Mouse (Mus musculus): ENCODE results near the gene Tmem179b.

The Tmem179b gene

DNA sequence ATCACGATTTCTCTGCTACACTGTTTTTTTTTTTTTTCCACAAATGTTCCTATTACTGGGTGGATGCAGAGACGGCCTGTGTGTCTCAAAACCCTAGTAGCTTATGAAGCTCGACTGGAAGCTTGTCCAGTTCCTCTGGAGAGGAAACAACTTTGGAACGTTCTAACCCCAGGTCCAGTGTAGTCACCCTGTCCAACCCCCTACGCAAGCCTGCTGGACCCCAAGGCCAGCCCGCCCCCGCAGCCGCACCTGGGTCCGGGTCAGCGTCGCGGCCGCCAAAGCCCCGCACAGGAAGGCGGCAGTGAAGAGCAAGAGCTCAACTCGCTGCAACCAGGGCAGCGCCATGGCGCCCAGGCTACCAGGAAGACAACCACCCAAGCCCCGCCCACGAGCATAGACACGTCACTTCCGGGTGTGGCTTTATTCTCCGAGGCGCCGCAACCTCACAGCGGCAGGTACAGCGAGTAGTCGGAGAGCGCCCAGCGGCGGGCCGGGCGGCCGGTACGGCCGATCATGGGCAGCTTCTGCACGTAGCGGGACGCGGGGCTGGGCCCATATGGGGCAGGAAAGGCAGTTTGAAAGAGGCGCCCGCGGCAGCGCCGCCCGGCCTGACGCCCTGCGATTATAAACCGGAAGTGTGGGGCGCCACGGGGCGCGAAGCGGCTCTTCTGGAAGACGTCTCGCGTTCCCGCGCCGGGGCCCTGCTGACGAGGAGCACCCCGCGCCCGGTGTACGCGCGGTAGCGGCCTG lies at the start of gene Tmem179b:
Gene Tmem179b (minus strand): TSS at position 382 of the 750 bp plus-strand sequence.
- peak; percentile 97 for DNase-seq

- no peak for DNase-seq
Measured at GRCm38 (mm10) chr19:8822696-8823095, 48.4 kb upstream of the Tmem179b start.

DNA sequence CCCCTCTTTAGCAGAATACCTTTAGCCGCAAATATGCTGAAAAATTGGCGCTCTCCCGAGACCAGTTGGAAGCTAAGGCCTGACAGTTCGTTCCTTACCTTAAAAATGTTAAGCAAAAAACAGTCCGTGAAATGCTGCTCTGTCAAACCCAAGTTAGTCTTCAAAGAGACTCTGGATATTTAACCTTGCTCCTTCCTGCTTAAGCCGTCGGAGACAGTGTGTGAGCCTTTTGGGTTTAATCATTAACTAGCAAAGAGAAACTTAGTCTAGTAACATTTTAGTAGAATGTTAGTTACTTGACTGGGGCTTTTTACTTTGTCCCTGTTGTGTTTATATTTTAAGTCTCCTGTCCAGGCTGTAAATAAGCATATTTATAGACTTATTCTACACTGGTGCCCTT lies 46.9 kb upstream of the Tmem179b start:
- DNase-seq: peak; percentile 84

DNA sequence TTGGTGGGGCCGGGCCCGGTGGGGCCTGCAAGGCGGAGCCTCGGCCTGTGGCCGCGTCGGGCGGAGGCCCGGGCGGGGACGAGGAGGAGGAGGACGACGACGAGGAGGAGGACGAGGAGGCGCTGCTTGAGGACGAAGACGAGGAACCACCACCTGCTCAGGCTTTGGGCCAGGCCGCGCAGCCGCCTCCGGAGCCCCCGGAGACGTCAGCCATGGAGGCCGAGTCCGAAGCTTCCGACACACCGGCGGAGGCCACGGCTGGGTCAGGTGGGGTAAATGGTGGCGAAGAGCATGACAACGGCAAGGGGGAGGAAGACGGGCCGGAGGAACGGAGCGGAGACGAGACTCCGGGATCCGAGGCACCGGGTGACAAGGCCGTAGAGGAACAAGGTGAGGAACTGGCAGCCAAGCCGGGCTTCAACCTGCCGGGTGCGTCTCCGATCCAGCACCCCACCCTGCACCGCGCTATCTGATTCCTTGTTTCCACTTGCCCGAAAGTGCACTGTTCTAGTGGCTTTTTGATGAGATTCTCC lies 46.2 kb upstream of the Tmem179b start:
- no peak for DNase-seq

- peak; percentile 99 for DNase-seq
Measured at GRCm38 (mm10) chr19:8819596-8820423, 45.5 kb upstream of the Tmem179b start, which contains the start of gene Hnrnpul2. Gene Hnrnpul2, plus strand, starts transcription at chr19:8820010.

DNA sequence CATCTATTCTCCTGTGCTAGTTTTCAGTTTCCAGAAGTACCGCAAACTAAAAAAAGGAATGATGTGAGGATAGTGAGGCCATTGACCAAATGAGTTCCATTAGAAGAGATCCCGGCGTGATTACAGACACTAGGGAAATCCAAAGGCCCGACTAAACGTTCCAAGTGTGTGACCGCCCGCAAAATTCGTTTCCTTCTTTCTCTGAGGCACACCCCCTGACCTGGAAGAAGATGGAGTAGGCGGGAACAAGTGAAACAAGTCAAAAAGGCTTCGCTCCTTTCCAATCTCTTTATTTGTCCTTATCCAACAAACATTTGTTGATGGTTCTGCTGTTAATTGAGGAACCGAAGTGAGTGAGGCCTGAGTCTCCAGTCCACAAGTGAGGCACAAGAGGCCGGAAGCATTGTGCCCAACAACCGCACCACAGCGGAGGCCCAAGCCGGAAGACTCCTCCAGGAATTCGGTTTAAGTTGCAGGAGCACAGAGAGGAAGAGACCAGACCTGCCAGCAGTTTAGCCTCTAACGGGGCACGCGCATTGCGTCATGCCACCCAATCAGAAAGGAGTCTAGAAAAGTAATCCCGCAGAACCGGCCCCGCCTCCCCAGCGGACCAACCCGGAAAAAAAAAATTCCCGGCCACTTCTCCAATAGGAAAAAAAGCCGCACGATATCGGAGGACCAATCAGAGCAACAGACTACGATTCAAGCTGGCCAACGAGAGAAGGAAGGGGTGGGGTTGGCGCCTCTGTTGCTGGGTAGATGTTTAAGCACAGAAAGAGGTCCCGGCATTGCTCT lies 44.7 kb upstream of the Tmem179b start, which contains the start of gene Ttc9c:
Gene Ttc9c (minus strand): TSS at position 533 of the 795 bp plus-strand sequence.
- DNase-seq: peak; percentile 99

- no peak for DNase-seq
Measured at GRCm38 (mm10) chr19:8818301-8818798, 44.1 kb upstream of the Tmem179b start.

DNA sequence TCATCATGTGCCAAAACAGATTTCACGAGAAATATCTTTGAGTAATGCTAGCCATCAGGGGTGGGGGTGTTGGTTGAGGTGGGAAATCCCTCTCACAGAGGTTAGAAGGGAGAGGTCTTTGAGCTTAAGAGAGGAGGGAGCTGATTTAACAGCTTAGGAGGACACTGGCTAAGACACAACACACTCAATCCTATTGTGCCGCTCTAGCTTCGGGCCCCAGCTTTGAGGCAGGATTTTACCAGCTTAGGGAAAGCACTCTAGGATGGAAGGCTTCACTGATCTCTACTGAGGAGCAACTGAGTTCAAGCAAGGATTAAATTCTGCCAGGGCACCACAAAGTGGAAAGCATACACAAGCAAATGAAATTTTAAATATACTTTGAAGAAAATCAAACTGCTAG lies 42.7 kb upstream of the Tmem179b start:
- no peak for DNase-seq

DNA sequence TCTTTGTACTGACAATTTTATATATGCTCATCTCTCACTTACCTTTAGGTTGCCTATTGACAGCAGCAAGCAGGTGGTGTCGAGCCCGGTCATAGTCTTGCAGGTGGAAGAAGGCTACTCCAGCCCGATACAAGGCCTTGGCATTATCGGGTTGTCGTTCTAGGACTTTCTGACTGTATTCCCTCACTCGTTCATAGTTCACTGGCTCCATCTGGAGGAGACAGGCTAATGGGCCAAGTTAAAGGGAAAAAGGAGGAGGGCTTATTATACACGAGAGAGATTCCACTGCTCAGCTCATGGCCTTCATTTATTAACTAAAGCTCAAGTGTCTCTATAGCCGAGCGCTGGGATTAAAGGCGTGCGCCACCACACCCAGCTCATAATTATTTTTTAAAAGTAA lies 41.5 kb upstream of the Tmem179b start:
- peak; percentile 74 for DNase-seq

GRCm38 (mm10) chr19:8806810-8807209 lies 32.5 kb upstream of the Tmem179b start:
- no peak for DNase-seq

- no peak for DNase-seq
Measured at GRCm38 (mm10) chr19:8803879-8804660, 29.8 kb upstream of the Tmem179b start.

GRCm38 (mm10) chr19:8803204-8803780 lies 29.0 kb upstream of the Tmem179b start:
- DNase-seq: no peak

DNA sequence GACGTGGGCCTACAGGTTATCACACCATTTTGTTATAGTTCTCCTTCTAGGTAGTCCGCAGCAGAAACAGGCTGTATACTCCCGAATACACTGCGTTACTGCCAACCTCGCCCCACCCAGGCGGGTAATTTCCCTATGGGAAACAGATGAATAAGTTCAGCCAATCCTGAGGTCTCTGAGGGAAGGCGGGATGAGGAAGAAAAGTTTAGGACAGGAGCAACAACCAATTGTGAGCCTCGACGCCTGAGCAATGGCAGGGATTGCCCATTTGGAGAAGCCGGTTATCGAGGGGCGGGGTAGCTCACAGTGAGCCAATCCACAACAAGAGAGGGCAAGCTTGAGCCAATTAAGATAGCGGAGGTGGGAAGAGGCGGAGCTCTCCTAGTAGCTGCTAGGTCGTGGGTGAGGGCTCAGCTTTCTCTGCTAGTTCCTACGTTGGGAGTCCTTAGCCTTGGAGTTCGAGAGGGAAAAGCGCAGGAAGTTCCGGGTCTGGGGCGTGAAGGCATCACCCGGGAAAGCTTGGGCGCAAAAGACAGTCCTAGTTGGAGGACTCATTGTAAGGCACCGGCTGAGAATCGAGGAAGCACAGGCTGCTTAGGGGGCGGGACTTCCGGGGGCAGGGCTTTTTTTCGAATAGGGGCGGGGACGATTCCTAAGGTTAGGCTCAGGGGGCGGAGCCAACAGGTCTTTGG lies 28.0 kb upstream of the Tmem179b start, which contains the start of gene Zbtb3:
Gene Zbtb3 (plus strand): TSS at position 426 of the 692 bp plus-strand sequence.
- DNase-seq: peak; percentile 98

- DNase-seq: no peak
Measured at GRCm38 (mm10) chr19:8798947-8799315, 24.7 kb upstream of the Tmem179b start.

DNA sequence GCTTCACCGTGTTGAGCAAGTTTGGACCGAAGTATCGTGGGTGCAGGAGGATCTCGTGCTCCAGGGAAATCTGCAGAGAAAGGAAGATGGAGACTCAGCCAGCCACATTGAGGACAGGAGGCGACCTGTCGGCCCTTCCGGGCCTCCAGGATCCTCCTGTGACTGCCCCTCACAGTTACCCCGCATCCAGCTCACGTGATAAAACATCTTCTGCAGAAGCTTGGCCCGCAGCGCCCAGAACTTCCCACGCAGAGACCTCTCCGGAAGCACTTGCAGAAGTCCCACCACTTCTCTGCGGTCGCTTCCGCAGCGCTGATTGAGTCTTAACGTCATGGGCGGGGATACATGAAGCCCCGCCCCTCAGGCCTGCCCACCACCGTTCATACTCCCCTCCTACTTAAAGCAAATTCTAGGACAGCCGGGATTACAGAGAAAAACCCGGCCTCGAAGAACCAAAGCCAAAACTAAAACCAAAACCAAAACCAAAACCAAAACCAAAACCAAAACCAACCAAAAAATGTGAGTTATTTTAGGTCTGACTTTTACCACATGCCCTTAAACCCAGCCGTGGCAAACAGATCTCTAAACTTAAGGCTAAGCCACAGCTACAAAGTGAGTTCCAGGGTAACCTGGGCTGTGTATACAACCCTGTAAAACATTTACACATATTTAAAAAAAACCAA lies 24.1 kb upstream of the Tmem179b start, which contains the start of gene Polr2g:
Gene Polr2g (minus strand): TSS at position 314 of the 683 bp plus-strand sequence.
- DNase-seq: peak; percentile 96

DNA sequence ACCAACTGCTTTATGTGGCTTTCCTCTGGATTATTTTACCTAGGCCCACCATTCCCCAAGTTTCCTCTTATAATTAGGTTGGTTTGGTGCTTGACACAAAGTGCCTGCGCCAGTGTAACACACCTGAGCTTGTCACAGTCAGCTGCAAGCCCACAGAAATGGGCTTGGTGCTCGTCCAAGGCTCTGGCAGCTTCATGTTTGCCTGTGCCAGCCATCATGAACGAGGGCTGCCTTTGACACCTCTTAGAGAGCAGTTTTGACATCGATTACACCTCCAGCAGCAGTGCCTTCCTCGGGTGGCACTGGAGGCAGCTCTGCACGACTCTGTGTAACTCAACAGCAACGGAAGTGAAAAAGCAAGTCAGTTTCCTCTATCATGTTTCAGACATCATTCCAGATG lies 15.9 kb upstream of the Tmem179b start:
- no peak for DNase-seq

- DNase-seq: no peak
Measured at GRCm38 (mm10) chr19:8789171-8789570, 14.9 kb upstream of the Tmem179b start.

DNA sequence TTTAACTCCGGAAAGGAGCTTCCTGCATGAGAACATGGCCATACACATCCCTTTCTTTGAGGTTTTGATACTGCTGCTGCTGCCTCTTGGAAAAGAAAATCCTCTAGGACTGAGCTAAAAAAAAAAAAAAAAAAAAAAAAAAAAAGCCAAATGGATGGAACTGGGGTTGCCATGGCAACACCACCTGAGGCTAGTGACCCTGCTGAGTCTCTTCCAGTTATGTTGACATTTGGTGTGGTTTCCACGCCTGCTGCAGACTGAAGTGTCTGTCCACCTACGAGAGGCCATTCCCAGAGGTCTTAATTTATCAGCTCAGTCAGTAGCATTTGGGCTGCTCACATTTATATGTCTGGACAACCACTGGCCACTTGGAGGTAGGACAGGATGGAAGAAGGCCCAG lies 14.3 kb upstream of the Tmem179b start:
- no peak for DNase-seq

GRCm38 (mm10) chr19:8786008-8786781 lies 11.9 kb upstream of the Tmem179b start, which contains the start of gene Taf6l:
Gene Taf6l, minus strand, starts transcription at chr19:8786417.
- peak; percentile 98 for DNase-seq
